Mouse (Mus musculus): ENCODE results near the gene Dmrt1. TPM values are rescaled to one million over a fixed set of nuclear protein-coding genes. Genes with fewer than 3 reads are reported as not detected.

Gene Dmrt1
- total and polyA plus RNA-seq, 3 experiments: 0.30 to 0.50 TPM; not detected in 1

DNA sequence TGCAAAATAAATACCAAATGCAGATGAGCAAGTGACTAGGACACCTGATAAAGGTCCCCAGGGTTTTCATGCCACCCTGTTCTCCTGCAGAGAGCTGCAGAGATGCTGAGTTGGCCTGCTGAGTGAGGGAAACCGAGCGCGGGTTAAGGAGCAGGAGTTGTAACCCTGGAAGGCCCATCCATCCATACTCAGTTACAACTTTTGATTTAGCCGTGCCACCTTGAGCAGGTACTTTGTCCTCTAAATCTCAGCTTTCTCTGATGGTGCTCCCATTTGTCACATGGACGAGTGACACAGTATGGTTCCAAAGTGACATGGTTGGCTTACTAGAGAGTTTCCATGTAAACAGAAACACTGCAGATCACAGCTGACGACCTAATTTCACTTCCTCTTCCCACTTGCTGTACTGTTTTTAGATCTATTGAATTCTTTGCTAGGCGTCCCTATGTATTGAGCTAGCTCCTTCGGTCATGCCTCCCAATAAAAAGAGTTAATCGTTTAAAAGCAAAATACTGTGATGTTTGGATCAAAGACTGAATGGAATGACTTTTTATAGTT, 41.7 kb downstream of the Dmrt1 start (continued):
- TF ChIP-seq UBTF (IDR thresholded peaks at IDR 0.05; ENCODE audit: low read depth, low read length) (no peak), ZNF384 (IDR thresholded peaks at IDR 0.05; ENCODE audit: low read depth, low read length) (no peak), MAFK (IDR thresholded peaks at IDR 0.05; ENCODE audit: insufficient replicate concordance, low read length) (0 out of 2 replicates have a peak, but pooled peaks have one; percentile 38), SIN3A (IDR thresholded peaks at IDR 0.05; ENCODE audit: low read length) (peak; percentile 93), CHD2 (IDR thresholded peaks at IDR 0.05; ENCODE audit: low read length) (no peak)

- dilution Hi-C loops (cut with MboI; ENCODE audit: extremely low pct_ligation_motif_present, extremely low pct_unique_long_range_greater_than_20kb, low sequenced_read_pairs): no loop called here
- H3K4me1 ChIP-seq (ENCODE audit: control insufficient read depth in 1 of 2, insufficient read depth in 2 of 2): peaks cover 9 to 58% of the 10 kb centered on the region in 2 experiments; a peak in 3 of 4 replicates
- TF ChIP-seq SMC3 (IDR thresholded peaks at IDR 0.05; ENCODE audit: low read depth, low read length) (no peak), ZMIZ1 (IDR thresholded peaks at IDR 0.05; ENCODE audit: low read depth, low read length) (no peak), POLR2A (IDR thresholded peaks at IDR 0.05; ENCODE audit: low read depth, low read length) (no peak), BHLHE40 (IDR thresholded peaks at IDR 0.05; ENCODE audit: low read depth, low read length) (no peak), EP300 (IDR thresholded peaks at IDR 0.05; ENCODE audit: low read length) (no peak)
- H3K27ac ChIP-seq (ENCODE audit: insufficient read depth, low read depth): no peak overlapping the region
- in situ Hi-C loops (cut with MboI; ENCODE audit: low pct_ligation_motif_present, low pct_unique_long_range_greater_than_20kb, low sequenced_read_pairs): no loop called here
- no peaks in the 10 kb centered on the region for H3K36me3 ChIP-seq (replicated peaks in 1 of 2; ENCODE audit: control insufficient read depth in 1 of 2, insufficient read depth in 1 of 2, low read length in 1 of 2)
- no peak overlapping the region for H3K9ac ChIP-seq (ENCODE audit: insufficient read depth, low read depth)
- no peaks in the 10 kb centered on the region for H3K9me3 ChIP-seq (replicated peaks; ENCODE audit: low read length)
- DNase-seq (ENCODE audit: extremely low read depth): peak; percentile 42
- no peak overlapping the region for H3K4me3 ChIP-seq (replicated peaks in 1 of 3; ENCODE audit: low read depth in 2 of 3, low read length in 2 of 3, poor library complexity in 1 of 3)
- no peaks in the 10 kb centered on the region for H3K27me3 ChIP-seq (replicated peaks)
- H3K4me2 ChIP-seq (ENCODE audit: insufficient read depth, low read depth, poor library complexity, severe bottlenecking): no peak overlapping the region
- H3K79me2 ChIP-seq (replicated peaks; ENCODE audit: control insufficient read depth, extremely low read depth, insufficient read depth, poor library complexity, severe bottlenecking): no peaks in the 10 kb centered on the region
Observed at GRCm38 (mm10) chr19:25550346-25550745, 44.9 kb downstream of the Dmrt1 start.

GRCm38 (mm10) chr19:25551053-25551452, 45.6 kb downstream of the Dmrt1 start:
- dilution Hi-C loops (cut with MboI; ENCODE audit: extremely low pct_ligation_motif_present, extremely low pct_unique_long_range_greater_than_20kb, low sequenced_read_pairs): no loop called here
- in situ Hi-C loops (cut with MboI; ENCODE audit: low pct_ligation_motif_present, low pct_unique_long_range_greater_than_20kb, low sequenced_read_pairs): no loop called here
- TF ChIP-seq MXI1 (IDR thresholded peaks at IDR 0.05; ENCODE audit: low read depth, low read length): no peak
- no peak for TF ChIP-seq MAX (IDR thresholded peaks at IDR 0.05; ENCODE audit: low read length)
- TF ChIP-seq SMC3 (IDR thresholded peaks at IDR 0.05; ENCODE audit: low read depth, low read length): no peak
- TF ChIP-seq HCFC1 (IDR thresholded peaks at IDR 0.05; ENCODE audit: low read depth, low read length): no peak
- TF ChIP-seq KAT2A (IDR thresholded peaks at IDR 0.05; ENCODE audit: insufficient replicate concordance, low read length): no peak
- TF ChIP-seq TCF12 (IDR thresholded peaks at IDR 0.05; ENCODE audit: low read depth, low read length): no peak
- TF ChIP-seq POLR2A (IDR thresholded peaks at IDR 0.05; ENCODE audit: low read depth, low read length): no peak
- TF ChIP-seq CTCF (conservative IDR thresholded peaks at IDR 0.05 in 1 of 2, IDR thresholded peaks at IDR 0.05 in 1 of 2; ENCODE audit: low read depth in 2 of 2, low read length in 2 of 2): no peak
- TF ChIP-seq USF2 (conservative IDR thresholded peaks at IDR 0.05; ENCODE audit: low read depth, low read length): no peak
- TF ChIP-seq JUN (IDR thresholded peaks at IDR 0.05; ENCODE audit: insufficient read depth, low read depth, low read length): no peak

More at GRCm38 (mm10) chr19:25551053-25551452, 45.6 kb downstream of the Dmrt1 start:
- no peak overlapping the region for H3K27ac ChIP-seq (ENCODE audit: insufficient read depth, low read depth)
- peaks cover 7 to 51% of the 10 kb centered on the region in 2 experiments; a peak in 3 of 4 replicates for H3K4me1 ChIP-seq (ENCODE audit: control insufficient read depth in 1 of 2, insufficient read depth in 2 of 2)
- H3K27me3 ChIP-seq (replicated peaks): no peaks in the 10 kb centered on the region
- H3K36me3 ChIP-seq (replicated peaks in 1 of 2; ENCODE audit: control insufficient read depth in 1 of 2, insufficient read depth in 1 of 2, low read length in 1 of 2): no peaks in the 10 kb centered on the region
- H3K4me2 ChIP-seq (ENCODE audit: insufficient read depth, low read depth, poor library complexity, severe bottlenecking): no peak overlapping the region
- no peak overlapping the region for H3K9ac ChIP-seq (ENCODE audit: insufficient read depth, low read depth)
- no peak overlapping the region for H3K4me3 ChIP-seq (replicated peaks in 1 of 3; ENCODE audit: low read depth in 2 of 3, low read length in 2 of 3, poor library complexity in 1 of 3)
- DNase-seq (ENCODE audit: extremely low read depth): peak; percentile 39
- H3K9me3 ChIP-seq (replicated peaks; ENCODE audit: low read length): no peaks in the 10 kb centered on the region
- H3K79me2 ChIP-seq (replicated peaks; ENCODE audit: control insufficient read depth, extremely low read depth, insufficient read depth, poor library complexity, severe bottlenecking): no peaks in the 10 kb centered on the region
